Mouse (Mus musculus) neutrophil, adult 5-6 weeks (primary cell): ENCODE results near the gene Ebf4. TPM values are rescaled to one million over a fixed set of nuclear protein-coding genes. Genes with fewer than 3 reads are reported as not detected.

Experiments used
- ATAC-seq: fragments of 151-379, 151-347 bp; 2 replicates; pipeline ENCODE4 v1.8.0; 2017; ENCODE audit warnings: mild to moderate bottlenecking, moderate TSS enrichment; ENCODE audit not compliant: insufficient number of reproducible peaks, poor library complexity, low FRiP score, severe bottlenecking; ENCODE audit errors: extremely low read depth
- total RNA-seq: library from RNA; stranded (forward); fragments of 200-1000 nt; gene quantifications from 2 replicates; pipeline ENCODE4 v1.2.3, GENCODE M21; 2017

The Ebf4 gene
- total RNA-seq, result not detected in 2 replicates

DNA sequence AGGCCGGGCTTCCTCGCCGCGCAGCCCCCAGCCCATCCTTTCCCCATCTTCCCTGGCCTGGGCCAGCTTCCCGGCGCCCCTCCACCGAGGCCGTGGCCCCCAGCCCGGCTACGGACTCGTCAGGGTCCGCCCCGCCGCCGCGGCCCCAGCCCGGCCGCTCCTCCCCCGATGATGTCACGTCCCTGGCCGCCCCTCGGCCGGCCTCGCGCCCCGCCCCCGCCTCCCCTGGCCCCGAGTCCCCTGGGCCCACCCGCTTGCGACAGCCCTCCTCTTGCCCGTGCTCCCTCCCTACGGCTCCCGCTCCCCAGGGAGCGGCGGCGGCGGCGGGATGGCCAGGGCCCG, at the start of gene Ebf4:
Gene Ebf4, plus strand, starts transcription at position 234 of the 342 bp plus-strand sequence.
- no peak for ATAC-seq

DNA sequence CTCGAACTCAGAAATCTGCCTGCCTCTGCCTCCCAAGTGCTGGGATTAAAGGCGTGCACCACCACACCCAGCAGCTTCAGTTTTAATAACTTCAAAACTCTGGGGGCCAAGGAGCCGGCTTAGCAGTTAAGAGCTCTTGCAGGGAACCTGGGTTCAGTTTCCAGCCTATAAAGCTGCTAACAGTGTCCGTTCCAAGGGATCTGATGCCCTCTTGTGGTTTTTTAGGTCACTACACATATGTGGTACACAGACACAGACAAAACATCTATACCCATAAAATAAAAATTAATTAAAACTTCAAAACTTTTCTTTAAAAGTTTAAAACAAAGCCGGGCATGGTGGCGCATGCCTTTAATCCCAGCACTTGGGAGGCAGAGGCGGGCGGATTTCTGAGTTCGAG, 48.1 kb upstream of the Ebf4 start:
- ATAC-seq, result no peak

DNA sequence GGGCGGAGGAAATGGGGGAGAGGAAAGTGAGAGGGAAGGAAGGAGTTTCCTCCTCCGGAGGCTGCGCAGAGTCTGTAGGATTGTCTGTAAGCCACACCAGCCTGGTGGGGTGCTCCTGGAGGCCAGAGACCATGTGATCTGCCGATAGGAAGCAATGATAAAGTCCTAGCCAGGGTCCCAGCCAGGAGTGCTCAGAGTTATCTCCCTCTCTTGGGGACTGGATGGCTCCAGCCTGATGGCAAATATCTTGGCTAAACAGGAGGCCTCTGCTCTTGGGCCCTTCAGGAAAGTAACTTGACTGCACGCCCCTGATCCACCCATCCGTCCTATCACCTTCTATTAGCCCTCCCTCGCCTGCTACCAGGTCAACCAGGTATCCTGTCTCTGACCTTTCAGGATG, 46.7 kb upstream of the Ebf4 start:
- no peak for ATAC-seq

DNA sequence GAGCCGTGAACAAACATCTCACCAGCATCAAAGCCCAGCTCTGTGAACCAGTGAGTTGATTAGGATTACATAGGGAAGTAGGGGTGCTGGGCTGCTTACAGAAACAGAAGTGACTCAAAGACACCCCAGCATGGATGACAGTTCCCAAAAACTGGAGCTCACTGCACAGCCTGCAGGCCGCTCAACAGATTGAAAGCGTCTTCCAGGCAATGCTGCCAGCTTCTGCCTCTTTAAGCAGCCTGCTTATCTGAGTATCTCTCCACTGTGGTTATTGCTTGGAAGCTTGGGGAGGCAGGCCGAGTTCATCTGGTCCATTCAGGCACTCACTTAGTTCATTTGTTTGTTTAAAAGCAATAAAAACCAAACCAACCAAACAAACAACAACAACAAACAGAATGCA, 38.2 kb upstream of the Ebf4 start:
- ATAC-seq, result no peak

DNA sequence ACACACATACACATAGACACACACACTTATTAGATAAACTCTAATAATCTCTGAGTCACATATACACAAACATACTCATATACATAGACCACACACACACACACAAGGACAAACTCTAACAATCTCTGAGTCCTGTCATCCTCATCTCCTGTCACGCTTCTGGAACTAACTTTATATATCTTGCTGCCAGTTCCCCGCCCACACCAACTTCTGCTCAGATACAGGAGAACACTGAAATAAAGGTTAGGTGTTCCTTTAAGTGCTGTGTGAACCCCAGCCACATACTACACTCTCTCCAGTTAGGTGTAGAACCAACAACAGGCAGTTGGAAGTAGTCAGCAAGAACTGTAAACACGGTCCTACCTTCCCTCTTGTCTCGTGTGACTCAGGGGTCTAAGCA, 34.1 kb upstream of the Ebf4 start:
- no peak for ATAC-seq

DNA sequence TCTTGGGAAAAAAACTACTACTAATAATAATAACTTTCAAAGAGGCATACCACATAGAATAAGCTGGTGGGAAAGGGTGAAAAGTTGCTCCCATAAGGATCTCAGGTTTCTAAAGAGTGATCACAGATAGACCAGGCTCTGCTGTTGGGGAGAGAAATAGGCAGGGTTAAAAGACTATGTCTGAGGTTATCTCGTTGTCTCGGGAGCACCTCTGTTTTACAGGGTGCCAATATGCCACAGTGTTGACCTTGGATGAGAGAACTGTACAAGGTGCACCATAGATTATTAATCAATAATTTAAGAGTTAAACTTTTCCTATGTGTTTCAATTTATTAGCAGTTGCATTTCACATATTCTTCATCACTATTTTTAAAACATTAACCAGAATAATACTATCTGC, 33.1 kb upstream of the Ebf4 start:
- no peak for ATAC-seq

DNA sequence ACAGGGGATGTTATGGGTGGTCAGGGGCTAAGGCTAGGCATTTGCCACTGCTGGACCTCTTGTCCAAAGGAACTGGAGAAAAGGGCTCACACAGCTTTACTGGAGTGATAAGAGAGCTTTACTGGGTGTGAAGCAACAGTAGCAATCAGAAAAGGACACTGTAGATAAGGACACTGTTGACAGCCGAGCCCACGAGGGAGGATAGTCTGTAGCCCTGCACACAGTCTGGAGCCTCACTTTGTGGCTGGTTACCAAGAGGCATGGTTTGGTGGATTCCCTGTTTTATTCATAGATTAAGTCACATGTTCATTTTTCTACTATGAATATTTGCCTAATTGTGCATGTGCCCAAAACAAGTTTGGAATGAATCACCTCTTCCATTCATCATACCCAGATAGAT, 32.6 kb upstream of the Ebf4 start:
- no peak for ATAC-seq

DNA sequence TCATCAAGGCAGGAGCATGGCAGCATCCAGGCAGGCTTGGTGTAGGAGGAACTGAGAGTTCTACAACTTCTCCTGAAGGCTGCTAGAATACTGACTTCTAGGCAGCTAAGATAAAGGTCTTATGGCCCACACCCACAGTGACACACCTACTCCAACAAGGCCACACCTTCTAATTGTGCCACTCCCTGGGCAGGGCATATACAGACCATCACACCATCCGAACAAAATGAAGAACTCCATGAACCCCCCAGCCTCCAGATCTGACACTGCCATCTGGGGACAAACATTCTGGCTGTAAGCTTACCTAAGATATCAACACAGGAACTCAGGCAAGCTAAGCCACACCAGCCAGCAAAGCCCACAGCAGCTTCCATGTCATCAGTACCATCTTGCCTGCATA, 29.4 kb upstream of the Ebf4 start:
- ATAC-seq, result no peak

DNA sequence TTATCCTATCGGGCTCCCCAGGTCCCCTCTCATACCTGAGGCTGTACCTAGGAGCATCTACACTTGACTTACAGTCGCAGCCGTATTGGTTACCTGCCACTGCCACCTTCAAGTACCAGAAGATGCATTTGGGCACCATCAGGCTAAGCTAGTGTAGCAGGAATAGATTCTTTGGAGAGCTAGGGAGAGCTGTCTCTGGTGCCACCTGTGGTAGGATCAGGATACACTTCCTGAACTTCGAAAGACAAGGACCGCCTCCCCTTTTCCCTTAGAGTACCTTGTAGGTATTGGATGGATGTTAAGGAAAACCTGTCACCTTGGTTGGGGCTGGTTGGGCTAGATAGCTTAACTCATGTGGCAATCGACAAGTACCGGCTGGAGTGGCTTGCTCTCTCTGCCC, 26.9 kb upstream of the Ebf4 start:
- no peak for ATAC-seq

DNA sequence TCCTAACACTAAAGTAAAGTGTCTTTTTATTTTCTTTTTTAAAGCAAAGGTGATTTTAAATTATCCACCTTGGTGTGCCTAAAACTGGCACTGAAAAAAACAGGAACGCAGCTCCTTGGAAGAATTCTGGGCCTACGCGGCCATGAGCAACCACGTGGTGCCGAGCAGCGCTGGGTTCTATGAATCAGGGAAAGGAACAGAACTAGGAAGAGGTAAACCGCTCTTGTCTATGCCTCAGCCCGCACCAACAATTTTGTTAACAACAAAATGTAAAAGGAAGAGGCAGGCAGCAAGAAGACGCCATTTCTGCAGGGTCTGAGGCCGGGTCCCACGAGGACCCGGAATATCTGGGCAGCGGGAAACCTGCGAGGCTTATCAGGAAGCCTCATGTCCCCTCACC, 21.2 kb upstream of the Ebf4 start:
- ATAC-seq, result no peak

DNA sequence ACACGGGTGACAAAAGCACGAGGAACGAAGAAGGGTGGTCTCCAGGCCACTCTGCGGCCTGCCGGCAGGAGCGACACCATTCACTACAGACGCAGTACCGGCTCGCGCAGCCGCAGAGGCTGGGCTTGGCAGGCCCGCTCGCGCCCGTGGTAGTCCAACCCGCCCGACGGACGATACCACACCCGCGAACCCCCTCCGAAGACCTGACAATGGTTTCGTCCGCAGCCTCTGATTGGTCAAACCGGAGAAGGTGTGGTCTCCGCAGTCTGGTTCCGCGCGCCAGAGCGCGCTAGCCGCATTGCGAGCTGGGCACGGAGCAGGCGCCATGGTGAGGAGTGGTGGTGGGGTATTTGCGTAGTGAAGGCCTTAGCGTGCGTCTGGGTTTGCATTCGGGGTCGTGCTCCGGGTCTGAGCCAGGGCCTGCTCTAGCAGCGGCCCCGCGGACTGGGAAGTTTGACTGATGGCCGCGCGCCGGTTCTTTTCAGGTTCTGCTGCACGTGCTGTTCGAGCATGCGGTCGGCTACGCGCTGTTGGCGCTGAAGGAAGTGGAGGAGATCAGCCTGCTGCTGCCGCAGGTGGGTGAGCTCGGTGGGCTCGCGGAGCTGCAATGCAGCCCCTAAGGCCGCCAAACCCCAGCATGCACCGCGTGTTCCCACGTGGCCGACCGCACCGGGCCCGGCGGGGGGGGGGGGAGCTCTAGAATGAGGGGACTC, 20.7 kb upstream of the Ebf4 start, which contains the start of gene Nop56:
Gene Nop56, plus strand, starts transcription at position 282 of the 713 bp plus-strand sequence.
- ATAC-seq, result peak; percentile 96

DNA sequence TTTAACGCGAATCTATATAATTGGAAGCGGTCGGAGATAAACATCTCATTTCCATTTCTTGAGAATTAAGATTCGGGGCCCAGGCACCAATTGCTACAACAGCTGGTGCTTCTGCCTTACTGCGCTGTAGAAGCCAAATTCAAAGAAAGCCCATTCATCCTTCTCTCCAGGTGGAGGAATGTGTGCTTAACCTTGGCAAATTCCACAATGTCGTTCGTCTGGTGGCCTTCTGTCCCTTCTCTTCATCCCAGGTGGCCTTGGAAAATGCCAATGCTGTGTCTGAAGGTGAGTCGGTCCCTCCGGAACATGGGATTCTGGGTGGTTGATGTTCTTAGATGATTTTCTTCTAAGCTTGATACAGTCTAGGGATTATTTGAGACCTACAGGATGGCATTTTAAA, 20.1 kb upstream of the Ebf4 start:
- ATAC-seq, result no peak

DNA sequence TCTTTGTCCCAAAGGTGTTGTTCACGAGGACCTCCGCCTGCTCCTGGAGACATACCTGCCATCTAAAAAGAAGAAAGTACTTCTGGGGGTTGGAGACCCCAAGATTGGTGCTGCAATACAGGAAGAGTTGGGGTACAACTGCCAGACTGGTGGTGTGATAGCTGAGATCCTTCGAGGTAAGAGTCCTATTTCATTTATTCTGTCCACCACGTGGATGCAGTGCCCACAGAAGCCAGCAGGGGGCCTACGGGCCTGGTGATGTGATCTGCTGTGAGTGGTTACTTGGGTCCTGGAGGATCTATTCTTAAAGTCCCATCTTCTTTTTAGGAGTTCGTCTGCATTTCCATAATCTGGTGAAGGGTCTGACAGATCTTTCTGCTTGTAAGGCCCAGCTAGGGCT, 19.3 kb upstream of the Ebf4 start:
- ATAC-seq, result no peak

DNA sequence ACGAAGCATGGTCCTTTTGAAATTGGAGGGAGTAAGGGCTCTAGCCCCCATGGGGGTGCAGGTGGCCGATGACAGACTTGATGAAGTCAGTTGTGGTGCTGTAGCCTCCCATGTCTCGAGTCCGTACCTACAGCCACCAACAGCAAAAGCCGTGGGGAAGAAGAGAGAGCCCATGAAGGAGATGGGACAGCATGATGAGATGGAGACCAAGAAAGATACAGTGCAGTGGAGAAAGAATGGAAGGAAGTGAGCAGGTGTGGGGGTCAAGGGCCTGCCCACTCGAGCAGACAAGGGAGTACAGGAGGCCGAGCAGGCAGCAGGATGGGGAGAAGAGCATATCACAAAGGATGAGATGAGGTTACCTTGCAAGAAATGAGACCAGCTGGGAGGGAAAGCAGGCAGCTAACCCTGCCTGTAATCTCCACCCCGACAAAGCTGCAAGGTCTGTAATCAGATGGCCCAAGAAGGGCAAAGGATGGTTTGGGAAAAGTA, 15.3 kb upstream of the Ebf4 start:
- no peak for ATAC-seq

DNA sequence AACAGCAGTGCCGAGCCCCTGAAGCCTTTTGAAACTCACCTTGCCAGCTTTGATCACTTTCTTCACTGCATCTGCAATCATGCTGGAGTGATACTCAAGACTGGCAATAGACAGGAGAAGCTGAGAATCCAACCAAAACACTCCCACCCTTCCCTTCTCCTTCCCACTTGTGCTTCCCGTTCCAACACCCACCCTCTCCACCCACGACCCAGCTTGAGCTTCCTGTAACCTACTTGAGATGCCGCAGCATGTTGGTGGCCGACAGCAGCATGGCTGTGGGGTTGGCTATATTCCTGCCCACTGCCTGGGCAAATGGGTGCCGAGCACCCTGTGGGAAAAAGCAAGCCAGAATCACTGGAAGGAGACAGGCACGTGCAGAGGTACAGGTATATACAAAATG, 14.7 kb upstream of the Ebf4 start:
- no peak for ATAC-seq

DNA sequence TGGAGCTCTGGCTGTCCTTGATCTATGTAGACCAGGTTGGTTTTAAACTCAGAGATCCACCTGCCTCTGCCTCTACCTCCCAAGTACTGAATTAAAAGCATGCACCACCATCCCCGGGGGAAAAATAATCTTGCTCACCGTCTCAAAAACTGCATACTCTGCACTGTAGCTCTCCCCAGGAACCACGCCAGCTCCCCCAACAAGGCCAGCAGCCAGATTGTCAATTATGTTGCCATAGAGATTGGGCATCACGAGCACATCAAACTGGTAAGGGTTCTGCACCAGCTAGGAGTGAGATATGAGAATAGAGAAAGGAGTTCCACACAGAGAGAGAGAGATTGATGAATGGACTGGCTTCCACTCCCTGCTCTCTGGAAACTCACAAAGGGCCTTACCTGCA, 14.2 kb upstream of the Ebf4 start:
- no peak for ATAC-seq

DNA sequence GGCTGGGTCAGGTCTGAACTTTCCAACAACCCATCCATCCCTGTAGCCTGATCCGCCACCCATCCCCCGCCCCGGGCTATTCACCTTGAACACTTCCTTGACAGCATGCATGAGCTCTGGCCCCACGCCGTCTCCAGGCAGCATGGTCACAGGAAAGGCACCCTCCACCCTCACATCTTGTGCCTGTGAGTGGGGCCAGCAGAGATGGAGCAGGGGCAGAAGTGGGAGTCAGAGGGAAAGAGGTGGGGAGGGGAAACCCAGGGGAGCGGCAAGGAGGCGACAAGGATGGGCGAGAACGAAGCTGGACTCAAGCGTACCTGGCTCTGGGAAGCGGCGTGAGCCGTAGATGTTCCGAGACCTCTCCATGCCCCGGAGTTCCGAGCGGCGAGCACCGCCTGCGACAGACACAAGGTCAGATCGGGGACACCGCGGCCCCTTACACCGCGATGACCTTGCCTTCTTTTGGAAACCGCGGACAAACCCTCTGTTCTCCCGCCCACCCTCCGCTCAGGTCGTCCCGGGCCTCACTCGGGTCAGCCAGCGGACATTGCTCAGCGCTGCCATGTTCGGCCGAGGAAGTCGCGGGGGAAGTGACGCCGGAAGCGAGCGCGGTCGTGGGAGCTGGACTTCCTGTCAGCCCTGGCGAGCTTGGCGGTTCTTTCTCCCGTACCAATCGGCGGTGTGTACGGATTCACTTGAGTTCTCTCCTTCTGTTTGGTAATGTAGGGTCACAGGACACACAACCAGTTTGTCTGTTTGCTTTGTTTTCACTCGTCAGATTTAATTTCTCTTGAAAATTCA, 10.9 kb upstream of the Ebf4 start, which contains the start of gene Idh3b:
Gene Idh3b, minus strand, starts transcription at position 694 of the 801 bp plus-strand sequence.
- peak; percentile 80 for ATAC-seq

DNA sequence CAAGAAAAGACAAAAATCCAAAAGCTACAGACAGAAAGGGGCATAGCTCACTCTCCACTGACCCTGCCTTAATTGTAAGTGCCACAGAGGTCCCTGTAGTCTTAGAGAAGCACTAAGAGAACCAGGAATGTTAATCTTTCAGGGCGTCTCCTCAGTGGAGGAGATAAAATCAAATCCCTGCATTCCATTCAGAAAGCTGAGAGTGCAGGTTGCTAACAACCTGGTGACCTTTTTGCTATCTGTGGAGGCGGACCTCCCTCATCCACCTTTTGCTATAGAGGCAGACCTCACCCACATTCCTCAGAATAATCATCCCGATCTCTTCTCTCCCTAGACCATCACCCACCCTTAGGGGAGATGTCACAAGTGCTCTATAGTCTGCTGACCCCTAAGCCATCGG, 5.9 kb upstream of the Ebf4 start:
- ATAC-seq, result no peak

DNA sequence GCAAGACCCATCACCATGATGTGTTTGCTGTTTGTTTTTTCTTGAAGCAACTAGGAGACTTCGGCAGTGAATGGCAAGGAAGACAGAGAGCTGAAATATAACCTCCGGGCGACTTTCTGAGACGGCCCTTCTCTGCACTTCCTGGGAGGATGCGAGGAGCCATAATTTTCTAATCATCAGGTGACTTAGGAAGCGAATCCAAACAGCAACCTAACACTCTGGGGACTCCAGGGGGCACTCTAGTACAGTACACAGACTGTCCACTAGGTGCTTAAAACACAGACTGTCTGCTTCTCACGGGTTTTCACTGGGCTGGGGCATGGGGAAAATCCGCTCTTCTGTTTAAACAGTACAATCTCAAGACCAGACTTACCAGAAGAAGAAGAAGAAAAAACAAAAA, 3.5 kb upstream of the Ebf4 start:
- ATAC-seq, result peak; percentile 71

DNA sequence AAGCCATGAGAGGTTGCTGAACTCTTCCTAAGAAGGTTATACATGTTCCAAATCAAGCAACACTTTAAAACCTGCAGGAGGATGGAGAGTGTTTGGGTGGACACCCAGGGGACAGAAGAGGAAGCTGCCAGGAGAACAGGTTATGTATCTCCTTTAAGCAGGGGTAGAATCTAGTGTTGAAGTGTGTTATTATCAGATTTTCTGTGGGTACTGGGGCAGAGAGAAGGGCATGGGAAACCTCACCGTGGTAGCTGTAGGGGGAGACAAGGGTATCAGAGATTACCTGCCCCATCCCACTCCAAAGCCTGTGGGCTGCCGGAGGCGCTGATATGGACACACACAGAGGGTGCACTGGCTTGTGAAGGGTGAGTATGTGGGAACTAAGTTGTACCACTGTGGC, 2.0 kb upstream of the Ebf4 start:
- ATAC-seq, result no peak
